Mouse (Mus musculus) thymus, adult 2 months (tissue): ENCODE results near the gene Sh3rf1.

Source experiments
- CTCF ChIP-seq: fragments of 200-500 bp; IDR thresholded peaks from 2 replicates; pipeline ENCODE4 v1.5.1; 2012; ENCODE audit warnings: mild to moderate bottlenecking, control low read depth, low read length, moderate library complexity, borderline replicate concordance; ENCODE audit not compliant: control insufficient read depth, poor library complexity, insufficient read depth; ENCODE audit errors: extremely low read depth
- POLR2A ChIP-seq: fragments of 200-500 bp; IDR thresholded peaks from 2 replicates; pipeline ENCODE4 v1.6.1; 2012; ENCODE audit warnings: mild to moderate bottlenecking, low read length, control low read depth, moderate library complexity; ENCODE audit not compliant: control insufficient read depth, poor library complexity, insufficient read depth; ENCODE audit errors: extremely low read depth

- no peak for TF ChIP-seq CTCF
- no peak for TF ChIP-seq POLR2A
Observed at GRCm38 (mm10) chr8:61275463-61276356, 52.0 kb downstream of the Sh3rf1 start.
